Mouse (Mus musculus): ENCODE measurements around the gene Bri3. TPM values are rescaled to one million over a fixed set of nuclear protein-coding genes. Genes with fewer than 3 reads are reported as not detected.

Bri3 gene
- total and polyA plus RNA-seq, 2 experiments from 2014 or later: 17.6 to 138 TPM

DNA sequence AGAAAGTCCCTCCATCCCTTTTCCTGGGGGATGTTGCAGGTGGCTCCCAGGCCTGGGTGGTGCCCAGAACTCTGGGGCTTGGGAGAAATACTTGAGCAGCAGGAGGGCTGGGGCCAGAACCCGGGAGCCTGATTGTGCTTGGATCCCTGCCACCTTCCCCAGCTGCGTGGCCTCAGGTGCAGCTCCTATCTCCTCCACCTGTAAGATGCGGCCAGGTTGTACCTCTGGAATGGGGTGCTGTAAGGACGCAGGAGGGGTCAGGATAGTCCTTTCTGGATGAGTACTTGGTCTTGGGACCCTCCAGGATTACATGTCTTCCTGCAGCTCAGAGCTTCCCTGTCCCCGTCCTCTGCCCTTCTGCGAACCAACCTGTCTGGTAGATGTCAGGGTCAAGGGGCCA is 15.0 kb downstream of the Bri3 start:
- TF ChIP-seq CTCF (IDR thresholded peaks at IDR 0.05; ENCODE audit: low read depth): no peak
- Histone ChIP-seq H3K27ac (ENCODE audit: low read depth, low read length) (no peak overlapping the region), H3K4me3 (ENCODE audit: low read depth, low read length) (no peak overlapping the region), H3K9me3 (ENCODE audit: low read length) (no peaks in the 10 kb centered on the region), H3K9ac (0 out of 2 replicates have a peak overlapping the region, but pooled peaks have one; percentile 39), H3K4me1 (ENCODE audit: insufficient read depth) (peaks cover 36% of the 10 kb centered on the region), H3K27me3 (ENCODE audit: insufficient read depth, low read length) (no peaks in the 10 kb centered on the region), H3K36me3 (ENCODE audit: insufficient read depth) (no peaks in the 10 kb centered on the region), H3K4me2 (ENCODE audit: low read depth) (0 out of 2 replicates have a peak overlapping the region, but pooled peaks have one; percentile 73)
- DNase-seq (no peak), ATAC-seq (no peak)
- WGBS: 74% methylated on average over 6 of the region's 6 CpGs

GRCm38 (mm10) chr5:144260464-144260863 is 16.2 kb downstream of the Bri3 start:
- DNase-seq: no peak
- Histone ChIP-seq H3K27ac (ENCODE audit: low read depth, low read length) (no peak overlapping the region), H3K4me3 (ENCODE audit: low read depth, low read length) (no peak overlapping the region), H3K9me3 (ENCODE audit: low read length) (no peaks in the 10 kb centered on the region), H3K27me3 (ENCODE audit: insufficient read depth, low read length) (no peaks in the 10 kb centered on the region), H3K4me2 (ENCODE audit: low read depth) (no peak overlapping the region), H3K36me3 (ENCODE audit: insufficient read depth) (peaks cover 7% of the 10 kb centered on the region), H3K9ac (no peak overlapping the region), H3K4me1 (ENCODE audit: insufficient read depth) (peaks cover 36% of the 10 kb centered on the region)
- WGBS: 81% methylated on average over 8 of the region's 8 CpGs
- no peak for ATAC-seq
- no peak for TF ChIP-seq CTCF (IDR thresholded peaks at IDR 0.05; ENCODE audit: low read depth)

DNA sequence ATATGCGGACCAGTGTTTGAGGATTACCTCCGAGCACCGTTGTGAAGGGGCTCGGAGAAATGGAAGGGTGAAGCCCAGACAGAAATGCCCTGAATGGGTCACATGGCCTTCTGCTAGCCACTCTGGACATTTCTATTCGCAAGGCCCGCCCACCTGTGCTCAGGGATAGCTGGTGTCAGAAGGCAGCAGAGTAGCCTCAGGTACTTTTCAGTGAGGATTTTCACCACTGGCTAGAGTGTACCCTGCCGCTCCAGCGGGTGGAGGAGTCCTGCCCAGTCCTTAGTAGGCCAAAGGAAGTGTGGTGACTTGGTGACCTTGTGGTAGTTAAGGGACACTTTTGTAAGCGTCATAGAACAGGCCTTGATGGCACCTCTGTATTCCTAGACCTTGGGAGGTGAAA is 17.1 kb downstream of the Bri3 start:
- DNase-seq (no peak), ATAC-seq (no peak)
- Histone ChIP-seq H3K36me3 (ENCODE audit: insufficient read depth) (peaks cover 12% of the 10 kb centered on the region), H3K27me3 (ENCODE audit: insufficient read depth, low read length) (no peaks in the 10 kb centered on the region), H3K9me3 (ENCODE audit: low read length) (no peaks in the 10 kb centered on the region), H3K4me3 (ENCODE audit: low read depth, low read length) (no peak overlapping the region), H3K4me1 (ENCODE audit: insufficient read depth) (peaks cover 31% of the 10 kb centered on the region), H3K4me2 (ENCODE audit: low read depth) (no peak overlapping the region), H3K9ac (no peak overlapping the region), H3K27ac (ENCODE audit: low read depth, low read length) (no peak overlapping the region)
- no peak for TF ChIP-seq CTCF (IDR thresholded peaks at IDR 0.05; ENCODE audit: low read depth)
- 84% methylated on average over 9 of the region's 9 CpGs for WGBS

DNA sequence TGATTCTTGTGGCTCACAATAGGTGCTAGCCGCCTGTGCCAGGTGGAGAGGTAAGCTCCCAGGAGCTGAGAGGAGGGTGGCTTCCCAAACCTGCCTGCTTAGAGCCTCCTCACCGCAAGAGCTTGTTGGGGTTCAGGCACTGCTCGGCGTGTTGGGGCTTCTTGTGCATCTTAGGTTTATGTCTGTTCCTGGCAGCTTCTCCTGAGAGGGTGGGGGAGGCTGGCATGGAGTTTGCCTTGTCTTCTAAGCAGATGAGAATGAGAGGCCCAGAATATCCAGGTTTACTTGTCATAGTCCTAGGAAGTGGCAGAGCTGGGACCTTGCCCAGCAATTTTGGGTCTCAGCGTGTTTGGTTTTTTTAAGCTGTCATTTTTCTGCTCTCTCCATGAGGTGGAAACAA is 17.6 kb downstream of the Bri3 start:
- H3K4me3 ChIP-seq (ENCODE audit: low read depth, low read length): no peak overlapping the region

DNA sequence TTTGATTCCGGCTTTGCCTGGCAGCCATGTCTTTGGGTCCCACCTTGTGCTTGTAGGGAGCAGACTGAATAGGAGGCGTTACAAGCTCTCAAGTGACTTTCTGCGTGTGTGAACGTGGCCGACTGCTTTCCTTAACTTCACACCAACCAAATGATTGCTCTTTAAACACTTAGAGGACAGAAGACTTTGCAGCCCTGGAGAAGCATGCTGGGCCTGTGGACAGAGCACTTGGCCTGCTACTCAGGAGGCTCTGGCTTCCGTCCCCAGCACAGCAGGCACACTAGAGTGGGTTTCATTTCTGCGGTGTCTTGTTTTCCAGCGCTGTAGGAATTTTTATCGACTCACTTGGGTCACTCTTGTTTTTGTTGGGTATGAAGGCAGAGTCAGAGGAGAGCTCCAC is 18.8 kb downstream of the Bri3 start:
- peaks cover 16% of the 10 kb centered on the region for H3K36me3 ChIP-seq (ENCODE audit: insufficient read depth)
- H3K27me3 ChIP-seq (ENCODE audit: insufficient read depth, low read length): no peaks in the 10 kb centered on the region
- peaks cover 14% of the 10 kb centered on the region for H3K4me1 ChIP-seq (ENCODE audit: insufficient read depth)
- WGBS: 75% methylated on average over 9 of the region's 9 CpGs
- H3K9ac ChIP-seq: no peak overlapping the region
- no peak for TF ChIP-seq CTCF (IDR thresholded peaks at IDR 0.05; ENCODE audit: low read depth)
- no peak overlapping the region for H3K4me3 ChIP-seq (ENCODE audit: low read depth, low read length)
- no peak for ATAC-seq
- H3K9me3 ChIP-seq (ENCODE audit: low read length): no peaks in the 10 kb centered on the region
- no peak for DNase-seq
- no peak overlapping the region for H3K4me2 ChIP-seq (ENCODE audit: low read depth)
- no peak overlapping the region for H3K27ac ChIP-seq (ENCODE audit: low read depth, low read length)

More for the DNA sequence above, 17.6 kb downstream of the Bri3 start:
- Histone ChIP-seq H3K27ac (ENCODE audit: low read depth, low read length) (no peak overlapping the region), H3K4me1 (ENCODE audit: insufficient read depth) (peaks cover 26% of the 10 kb centered on the region), H3K9ac (no peak overlapping the region), H3K9me3 (ENCODE audit: low read length) (no peaks in the 10 kb centered on the region), H3K4me2 (ENCODE audit: low read depth) (no peak overlapping the region), H3K27me3 (ENCODE audit: insufficient read depth, low read length) (no peaks in the 10 kb centered on the region), H3K36me3 (ENCODE audit: insufficient read depth) (peaks cover 16% of the 10 kb centered on the region)
- DNase-seq: no peak
- ATAC-seq: no peak
- WGBS: 74% methylated on average over 5 of the region's 5 CpGs
- TF ChIP-seq CTCF (IDR thresholded peaks at IDR 0.05; ENCODE audit: low read depth): no peak

- no peaks in the 10 kb centered on the region for H3K27me3 ChIP-seq (ENCODE audit: insufficient read depth, low read length)
- TF ChIP-seq CTCF (IDR thresholded peaks at IDR 0.05; ENCODE audit: low read depth): no peak
- no peaks in the 10 kb centered on the region for H3K9me3 ChIP-seq (ENCODE audit: low read length)
- no peak for ATAC-seq
- peaks cover 16% of the 10 kb centered on the region for H3K36me3 ChIP-seq (ENCODE audit: insufficient read depth)
- no peak for DNase-seq
- peaks cover 9% of the 10 kb centered on the region for H3K4me1 ChIP-seq (ENCODE audit: insufficient read depth)
- H3K9ac ChIP-seq: no peak overlapping the region
- WGBS: 83% methylated on average over 13 of the region's 13 CpGs
- H3K27ac ChIP-seq (ENCODE audit: low read depth, low read length): no peak overlapping the region
- no peak overlapping the region for H3K4me3 ChIP-seq (ENCODE audit: low read depth, low read length)
- no peak overlapping the region for H3K4me2 ChIP-seq (ENCODE audit: low read depth)
Measured at GRCm38 (mm10) chr5:144263496-144263895, 19.3 kb downstream of the Bri3 start.

DNA sequence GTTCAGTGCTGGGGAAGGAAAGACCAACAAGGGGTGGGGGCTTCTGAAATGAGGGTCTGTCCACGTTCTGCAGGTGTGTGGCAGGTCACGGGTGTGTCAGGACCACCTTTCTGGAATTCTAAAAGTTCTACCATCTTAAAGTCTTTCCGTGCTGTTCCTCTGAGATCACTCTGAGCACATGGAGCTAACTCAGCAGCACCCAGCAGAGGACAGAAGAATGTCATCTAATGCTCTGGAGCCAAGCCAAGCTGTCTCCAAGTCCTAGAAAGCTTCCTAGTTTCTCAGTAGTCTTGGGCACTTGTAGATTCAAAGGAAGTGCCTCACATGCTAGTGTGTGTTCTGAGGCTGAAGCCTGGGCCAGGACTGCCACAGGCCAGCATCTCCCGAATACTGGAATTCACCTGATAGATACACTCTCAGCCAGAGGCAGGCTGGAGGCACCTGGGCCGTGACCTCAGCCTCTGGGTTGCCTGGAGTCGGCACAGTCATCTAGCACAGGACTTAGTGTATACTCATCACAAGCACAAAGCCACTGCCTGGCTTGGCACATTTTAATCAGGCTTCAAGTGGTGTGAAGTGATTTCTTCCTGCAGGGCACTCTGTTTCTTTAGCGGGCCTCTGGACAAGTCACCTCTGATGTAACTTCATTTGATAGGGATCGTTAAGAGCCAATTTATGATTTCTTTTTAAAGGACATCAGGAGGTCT is 23.5 kb downstream of the Bri3 start:
- Histone ChIP-seq H3K27me3 (ENCODE audit: insufficient read depth, low read length) (no peaks in the 10 kb centered on the region), H3K9ac (no peak overlapping the region), H3K4me1 (ENCODE audit: insufficient read depth) (no peaks in the 10 kb centered on the region), H3K4me2 (ENCODE audit: low read depth) (no peak overlapping the region), H3K27ac (ENCODE audit: low read depth, low read length) (no peak overlapping the region), H3K36me3 (ENCODE audit: insufficient read depth) (peaks cover 16% of the 10 kb centered on the region), H3K9me3 (ENCODE audit: low read length) (no peaks in the 10 kb centered on the region), H3K4me3 (ENCODE audit: low read depth, low read length) (no peak overlapping the region)
- WGBS: 74% methylated on average over 8 of the region's 8 CpGs
- ATAC-seq (peak; percentile 23; the same call in 1 of the 2 replicates), DNase-seq (peak; percentile 29)
- no peak for TF ChIP-seq CTCF (IDR thresholded peaks at IDR 0.05; ENCODE audit: low read depth)
